Mouse (Mus musculus) neural tube, embryonic 11.5 days (tissue): Measurements from ENCODE around the gene Nit1. TPM values are rescaled to one million over a fixed set of nuclear protein-coding genes. Genes with fewer than 3 reads are reported as not detected.

Source experiments
- ATAC-seq: fragments of 200-750 bp; cut with Nextera tagmentation; 2 replicates; pipeline ENCODE4 v1.8.0; 2017; ENCODE audit warnings: moderate number of reproducible peaks, mild to moderate bottlenecking, moderate TSS enrichment, moderate library complexity; ENCODE audit not compliant: insufficient read depth, low FRiP score, low TSS enrichment
- DNase-seq: peaks from one replicate; pipeline ENCODE4 v3.0.0-alpha.2; 2015; ENCODE audit warnings: low spot score
- H3K27ac ChIP-seq: fragments of 300-500 bp; sonication (generic); 2 replicates; pipeline ENCODE4 v1.5.1; 2014; ENCODE audit warnings: low read depth, mild to moderate bottlenecking, low read length
- H3K27me3 ChIP-seq: fragments of 300-500 bp; sonication (generic); 2 replicates; pipeline ENCODE4 v1.6.1; 2014; ENCODE audit warnings: mild to moderate bottlenecking, low read length, mixed read lengths; ENCODE audit not compliant: control insufficient read depth, insufficient read depth
- H3K36me3 ChIP-seq: fragments of 300-500 bp; sonication (generic); 2 replicates; pipeline ENCODE4 v1.6.1; 2014; ENCODE audit warnings: mild to moderate bottlenecking, low read length, moderate library complexity, mixed read lengths; ENCODE audit not compliant: control insufficient read depth, insufficient read depth
- H3K4me1 ChIP-seq: fragments of 300-500 bp; sonication (generic); 2 replicates; pipeline ENCODE4 v1.6.1; 2014; ENCODE audit warnings: low read length, mixed read lengths; ENCODE audit not compliant: control insufficient read depth, insufficient read depth
- H3K4me2 ChIP-seq: fragments of 300-500 bp; sonication (generic); 2 replicates; pipeline ENCODE4 v1.6.1; 2014; ENCODE audit warnings: low read depth, mild to moderate bottlenecking, moderate library complexity
- H3K4me3 ChIP-seq: fragments of 300-500 bp; sonication (generic); 2 replicates; pipeline ENCODE4 v1.5.1; 2014; ENCODE audit warnings: low read depth, low read length
- H3K9ac ChIP-seq: fragments of 300-500 bp; sonication (generic); 2 replicates; pipeline ENCODE4 v1.6.1; 2014; ENCODE audit warnings: mild to moderate bottlenecking, low read length
- H3K9me3 ChIP-seq: fragments of 300-500 bp; sonication (generic); 2 replicates; pipeline ENCODE4 v1.6.1; 2016; ENCODE audit warnings: low read length; ENCODE audit not compliant: control insufficient read depth
- WGBS: fragments of 180-500 bp; shearing (Covaris S2); extraction: QIAGEN DNeasy Blood & Tissue Kit; methylation state at CpG from one replicate; pipeline ENCODE4 v1.1.7; 2014; 5-methylcytosine and 5-hydroxymethylcytosine counted together
- polyA plus RNA-seq: library from polyadenylated mRNA; unstranded; fragments of >200 nt; fragmentation: Nextera tagmentation; extraction: Ambion mirVana; gene quantifications from 2 replicates; pipeline ENCODE4 v1.2.1, GENCODE M21; 2014

Nit1 gene
- polyA plus RNA-seq, 1 experiment from 2014 or later, result 30.7 TPM

DNA sequence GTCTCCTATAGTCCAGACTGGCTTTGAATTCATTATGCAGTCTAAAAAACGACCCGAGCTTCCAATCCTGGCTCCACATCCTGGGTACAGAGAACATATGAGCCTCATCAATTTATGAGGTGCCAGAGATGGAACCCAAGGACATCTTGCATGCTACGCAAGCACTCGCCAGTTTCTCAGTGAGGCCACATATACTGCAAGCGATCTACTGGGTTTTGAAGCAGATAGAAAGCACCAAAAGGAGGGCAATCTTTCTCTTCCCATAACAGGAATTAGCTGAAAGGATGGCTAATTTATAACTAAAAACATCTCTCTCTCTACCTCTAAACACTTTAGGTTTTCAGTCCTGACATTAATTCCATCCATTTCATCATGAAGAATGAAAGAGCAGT is 51.5 kb downstream of the Nit1 start:
- peak overlapping the region; percentile 69 for H3K9ac ChIP-seq
- H3K4me1 ChIP-seq, result peaks cover 6% of the 10 kb centered on the region
- H3K9me3 ChIP-seq, result no peaks in the 10 kb centered on the region
- H3K4me2 ChIP-seq, result peak overlapping the region; percentile 60
- no peak for DNase-seq
- no peaks in the 10 kb centered on the region for H3K27me3 ChIP-seq
- 53% methylated on average over 5 of the region's 5 CpGs for WGBS
- 0 out of 2 replicates have a peak, but pooled peaks cover 2% of the 10 kb centered on the region for H3K36me3 ChIP-seq
- ATAC-seq, result no peak
- H3K27ac ChIP-seq, result no peak overlapping the region
- peak overlapping the region; percentile 50 for H3K4me3 ChIP-seq

DNA sequence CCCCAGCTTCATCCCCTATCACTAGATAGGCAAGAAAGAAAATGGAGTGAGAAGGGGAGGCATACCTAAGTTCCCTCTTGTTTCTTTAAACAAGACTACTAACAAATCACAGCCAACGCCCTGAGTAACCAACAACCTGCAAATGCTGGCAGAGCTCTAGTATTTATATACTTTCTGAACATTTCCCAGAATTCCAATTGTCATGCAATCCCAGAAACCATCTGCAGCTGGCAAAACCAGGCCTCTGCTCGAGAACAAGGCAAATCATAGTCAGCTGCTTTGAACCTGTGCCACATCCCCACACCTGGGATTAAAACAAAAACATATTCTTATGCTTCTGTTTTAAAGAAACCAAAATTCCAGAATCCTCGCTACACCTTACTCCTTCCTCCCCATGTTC is 52.1 kb downstream of the Nit1 start:
- Histone ChIP-seq H3K4me3 (no peak overlapping the region), H3K4me2 (peak overlapping the region; percentile 60), H3K27ac (no peak overlapping the region), H3K27me3 (no peaks in the 10 kb centered on the region), H3K36me3 (0 out of 2 replicates have a peak, but pooled peaks cover 2% of the 10 kb centered on the region), H3K9me3 (no peaks in the 10 kb centered on the region), H3K9ac (no peak overlapping the region; the same call in 1 of the 2 replicates), H3K4me1 (peaks cover 7% of the 10 kb centered on the region)
- DNase-seq (no peak), ATAC-seq (no peak)
- WGBS, result 92% methylated on average over 3 of the region's 3 CpGs

- no peaks in the 10 kb centered on the region for H3K9me3 ChIP-seq
- DNase-seq (no peak), ATAC-seq (no peak)
- peaks cover 4% of the 10 kb centered on the region for H3K4me1 ChIP-seq
- H3K4me2 ChIP-seq, result peak overlapping the region; percentile 68
- H3K36me3 ChIP-seq, result peaks cover 7% of the 10 kb centered on the region
- WGBS, result 74% methylated on average over 4 of the region's 4 CpGs
- H3K27ac ChIP-seq, result no peak overlapping the region
- peak overlapping the region; percentile 84; the same call in 1 of the 2 replicates for H3K4me3 ChIP-seq
- H3K9ac ChIP-seq, result peak overlapping the region; percentile 32; the same call in 1 of the 2 replicates
- no peaks in the 10 kb centered on the region for H3K27me3 ChIP-seq
These were observed 57.1 kb downstream of the Nit1 start for GRCm38 (mm10) chr1:171288328-171288727.

Other genes with a start within 250 kb of the Nit1 start
- 2.2 and 2.8 TPM in 2 replicates for gene Cfap126, start 231.7 kb downstream of the Nit1 start, polyA plus RNA-seq
- gene Sdhc, start 195.0 kb downstream of the Nit1 start, polyA plus RNA-seq, result 280 and 291 TPM in 2 replicates
- gene Mpz, start 194.9 kb downstream of the Nit1 start, polyA plus RNA-seq, result 2.9 and 4.2 TPM in 2 replicates
- 3.8 and 4.8 TPM in 2 replicates for gene Pcp4l1, start 149.4 kb downstream of the Nit1 start, polyA plus RNA-seq
- 0.23 TPM in 1 of 2 replicates, not detected in the other for gene Nr1i3, start 131.7 kb downstream of the Nit1 start, polyA plus RNA-seq
- gene Tomm40l, start 123.1 kb downstream of the Nit1 start, polyA plus RNA-seq, result 24.8 and 36.6 TPM in 2 replicates
- 4.6 and 4.9 TPM in 2 replicates for gene Apoa2, start 120.6 kb downstream of the Nit1 start, polyA plus RNA-seq
- gene Fcer1g, start 111.3 kb downstream of the Nit1 start, polyA plus RNA-seq, result 14.4 and 15.0 TPM in 2 replicates
- gene Adamts4, start 95.2 kb downstream of the Nit1 start, polyA plus RNA-seq, result 4.7 and 5.0 TPM in 2 replicates
- gene Ndufs2, start 94.3 kb downstream of the Nit1 start, polyA plus RNA-seq, result 242 and 286 TPM in 2 replicates
- gene B4galt3, start 75.3 kb downstream of the Nit1 start, polyA plus RNA-seq, result 67.4 and 70.6 TPM in 2 replicates
- gene Ppox, start 64.5 kb downstream of the Nit1 start, polyA plus RNA-seq, result 55.6 and 65.3 TPM in 2 replicates
- gene Usp21, start 57.7 kb downstream of the Nit1 start, polyA plus RNA-seq, result 90.3 and 104 TPM in 2 replicates
- 102 and 103 TPM in 2 replicates for gene Ufc1, start 50.6 kb downstream of the Nit1 start, polyA plus RNA-seq
- 50.4 and 57.6 TPM in 2 replicates for gene Dedd, start 16.5 kb downstream of the Nit1 start, polyA plus RNA-seq
- gene Pfdn2, start within 50 bp of the Nit1 start, polyA plus RNA-seq, result 61.2 and 68.0 TPM in 2 replicates
- gene Klhdc9, start 15.2 kb upstream of the Nit1 start, polyA plus RNA-seq, result 2.1 and 2.2 TPM in 2 replicates
- gene Nectin4, start 24.5 kb upstream of the Nit1 start, polyA plus RNA-seq, result 1.1 and 1.7 TPM in 2 replicates
- gene Arhgap30, start 43.3 kb upstream of the Nit1 start, polyA plus RNA-seq, result 0.41 and 0.78 TPM in 2 replicates
- 151 and 162 TPM in 2 replicates for gene Usf1, start 65.7 kb upstream of the Nit1 start, polyA plus RNA-seq
- gene Tstd1, start 73.2 kb upstream of the Nit1 start, polyA plus RNA-seq, result 3.6 and 3.8 TPM in 2 replicates
- gene F11r, start 91.9 kb upstream of the Nit1 start, polyA plus RNA-seq, result 16.9 and 21.0 TPM in 2 replicates
- gene Alyref2, start 157.8 kb upstream of the Nit1 start, polyA plus RNA-seq, result 13.2 and 15.7 TPM in 2 replicates
- not detected in 2 replicates for gene Itln1, start 189.6 kb upstream of the Nit1 start, polyA plus RNA-seq
- gene Cd244a, start 213.5 kb upstream of the Nit1 start, polyA plus RNA-seq, result 0.12 TPM in 1 of 2 replicates, not detected in the other